Mouse (Mus musculus) stomach, adult 2 months (tissue): Measurements from ENCODE around the gene Egln1. TPM values are rescaled to one million over a fixed set of nuclear protein-coding genes. Genes with fewer than 3 reads are reported as not detected.

Source experiments
- polyA plus RNA-seq: library from polyadenylated mRNA; depleted of rRNA; stranded (reverse); fragments of >200 nt; gene quantifications from 2 replicates; pipeline ENCODE4 v1.2.3, GENCODE M21; 2012; rRNA removed

Gene Egln1
- polyA plus RNA-seq = 9.9 and 13.9 TPM in 2 replicates

GRCm38 (mm10) chr8:124949209-124950068 is at the start of gene Egln1:
TSS of gene Egln1 (minus strand) at chr8:124949324.

GRCm38 (mm10) chr8:124897386-124898250 is 51.5 kb downstream of the Egln1 start, which contains the start of the genes Exoc8 and Sprtn:
TSS of gene Exoc8 (minus strand) at chr8:124897705.
TSS of gene Sprtn (plus strand) at chr8:124897886.

GRCm38 (mm10) chr8:124862321-124863162 is 86.6 kb downstream of the Egln1 start, which contains the start of the genes Gnpat and 2810004N23Rik:
TSS of gene Gnpat (plus strand) at chr8:124863033.
TSS of gene 2810004N23Rik (minus strand) at chr8:124863120.

Other genes starting within 250 kb of the Egln1 start
- gene Ttc13, start 227.3 kb downstream of the Egln1 start, polyA plus RNA-seq = 5.2 and 6.2 TPM in 2 replicates
- 3.8 and 5.6 TPM in 2 replicates for gene Arv1, start 227.2 kb downstream of the Egln1 start, polyA plus RNA-seq
- gene Fam89a, start 197.5 kb downstream of the Egln1 start, polyA plus RNA-seq = 2.8 and 10.2 TPM in 2 replicates
- 0.03 and 0.05 TPM in 2 replicates for gene Trim67, start 156.2 kb downstream of the Egln1 start, polyA plus RNA-seq
- gene Gnpat, start 86.3 kb downstream of the Egln1 start, polyA plus RNA-seq = 13.7 and 15.2 TPM in 2 replicates
- gene 2810004N23Rik, start 86.2 kb downstream of the Egln1 start, polyA plus RNA-seq = 4.3 and 4.4 TPM in 2 replicates
- gene Exoc8, start 51.6 kb downstream of the Egln1 start, polyA plus RNA-seq = 3.0 and 4.3 TPM in 2 replicates
- gene Sprtn, start 51.4 kb downstream of the Egln1 start, polyA plus RNA-seq = 3.0 and 3.6 TPM in 2 replicates
- 7.8 and 8.3 TPM in 2 replicates for gene Tsnax, start 63.7 kb upstream of the Egln1 start, polyA plus RNA-seq
- gene Disc1, start 104.9 kb upstream of the Egln1 start, polyA plus RNA-seq = 0.32 and 0.43 TPM in 2 replicates